Mouse (Mus musculus) ES-E14 (cell line): ENCODE results near the gene Cd70.

Experiments used
- CHD2 ChIP-seq: IDR thresholded peaks from 2 replicates; pipeline ENCODE4 v1.6.1; 2014; ENCODE audit warnings: mild to moderate bottlenecking, low read depth, low read length, inconsistent platforms
- HCFC1 ChIP-seq: IDR thresholded peaks from 2 replicates; pipeline ENCODE4 v1.6.1; 2012; ENCODE audit warnings: low read length, inconsistent platforms, borderline replicate concordance; ENCODE audit not compliant: insufficient read depth
- MAFK ChIP-seq: IDR thresholded peaks from 2 replicates; pipeline ENCODE4 v1.6.1; 2014; ENCODE audit warnings: mild to moderate bottlenecking, low read depth, low read length, inconsistent platforms; ENCODE audit not compliant: insufficient read depth
- ZC3H11A ChIP-seq: IDR thresholded peaks from 2 replicates; pipeline ENCODE4 v1.6.1; 2012; ENCODE audit warnings: low read depth, mild to moderate bottlenecking, inconsistent platforms, low read length, borderline replicate concordance

DNA sequence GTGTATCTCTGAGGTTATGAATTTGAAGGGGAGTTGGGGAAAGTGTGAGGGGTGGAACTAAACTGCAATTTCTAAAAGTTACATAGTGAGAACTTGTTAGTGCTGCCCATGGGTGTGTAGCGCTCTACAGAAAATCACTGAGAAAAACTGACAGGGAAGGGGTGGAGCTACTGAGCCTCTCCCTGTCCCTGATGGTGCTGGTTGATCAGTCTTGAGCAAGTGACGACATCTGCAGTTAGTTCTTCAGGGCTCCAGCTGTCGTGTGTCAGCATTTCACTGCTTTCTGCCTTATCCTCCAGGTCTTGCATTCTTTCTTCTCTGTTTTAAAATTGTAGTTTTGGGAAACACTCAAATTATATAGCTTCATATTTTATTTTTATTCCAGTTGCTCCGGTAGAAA, 23.8 kb upstream of the Cd70 start:
- TF ChIP-seq CHD2 = no peak
- TF ChIP-seq HCFC1 = no peak
- TF ChIP-seq MAFK = no peak
- no peak for TF ChIP-seq ZC3H11A
